ENCODE assay signal across 16 mouse cellular contexts in genomic region chr7:35456091-35456814, GRCm38 (mm10). TPM values are rescaled to one million over a fixed set of nuclear protein-coding genes. Genes with fewer than 3 reads are reported as not detected.
"Had no signal": no experiment of that assay in that cellular context is flagged by ENCODE, and none has a peak within 500 bp of the region (broad histone marks: within the 10 kb centered on the region; RNA-seq: fewer than 3 reads in every experiment).

No protein-coding gene starts in this region.

- H3K4me3 ChIP-seq: hindbrain, embryonic 13.5 days; limb, embryonic 15.5 days; liver, embryonic 12.5 days; midbrain, embryonic 15.5 days; neural tube, embryonic 12.5 days had no signal

- ATAC-seq: hindbrain, postnatal 0 days; liver, embryonic 12.5 days; midbrain, embryonic 15.5 days had no signal

- H3K27ac ChIP-seq: hindbrain, embryonic 13.5 days; hindbrain, postnatal 0 days; limb, embryonic 15.5 days; liver, embryonic 12.5 days; macrophage; midbrain, embryonic 15.5 days; neural tube, embryonic 12.5 days had no signal

- DNase-seq: lung, embryonic 14.5 days; lung, postnatal 10 days; spleen, adult 18-20 months; thymus, postnatal 4 days had no signal

- H3K36me3 ChIP-seq: hindbrain, embryonic 13.5 days; limb, embryonic 15.5 days; liver, embryonic 12.5 days; midbrain, embryonic 15.5 days; neural tube, embryonic 12.5 days had no signal

- H3K4me1 ChIP-seq: hindbrain, embryonic 13.5 days; limb, embryonic 15.5 days; liver, embryonic 12.5 days; midbrain, embryonic 15.5 days; neural tube, embryonic 12.5 days had no signal

- H3K27me3 ChIP-seq: hindbrain, embryonic 13.5 days; limb, embryonic 15.5 days; liver, embryonic 12.5 days; midbrain, embryonic 15.5 days; neural tube, embryonic 12.5 days had no signal

- H3K9me3 ChIP-seq: hindbrain, embryonic 13.5 days; limb, embryonic 15.5 days; liver, embryonic 12.5 days; midbrain, embryonic 15.5 days; neural tube, embryonic 12.5 days had no signal

RNA-seq across cellular contexts. Expression of gene Slc7a9, which starts 7.7 kb away (rescaled TPM):
- total RNA-seq: hindbrain, postnatal 0 days; layer of hippocampus, postnatal 25 days; left cerebral cortex, adult 8-10 months; left cerebral cortex, postnatal 25 days; monocyte, adult 5-6 weeks; neutrophil, adult 5-6 weeks had no signal
- polyA plus RNA-seq: hindbrain, embryonic 13.5 days; hindbrain, postnatal 0 days; macrophage; neural tube, embryonic 12.5 days had no signal
